Mouse (Mus musculus): ENCODE measurements at regions not wholly inside any gene's neighbourhood (a gene's known extent, or its start where the extent isn't known, plus 50 kb on each side); places are given as distances from the start of the nearest gene placed in this dataset.

DNA sequence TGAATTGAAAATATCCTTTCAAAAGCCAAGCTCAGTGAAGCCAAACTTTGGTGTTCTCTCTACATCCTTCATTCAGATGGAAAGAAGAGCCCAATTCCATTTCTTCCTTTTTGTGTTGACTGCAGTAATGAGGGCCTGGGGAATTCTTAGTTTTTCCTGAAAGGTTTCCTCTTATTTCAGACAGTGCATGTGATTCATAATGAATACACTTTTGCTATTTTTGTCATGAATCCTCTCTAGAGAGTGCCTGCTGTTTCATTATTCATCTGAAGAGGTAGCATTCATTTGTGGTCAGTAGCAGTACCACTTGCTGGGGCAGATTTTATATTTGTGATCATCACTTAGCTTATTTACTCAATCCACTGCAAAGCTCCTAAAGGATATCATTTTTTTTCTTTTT, 303.0 kb upstream of the Anxa10 start:
- no peak for DNase-seq (ENCODE audit: low read depth, low spot score)

DNA sequence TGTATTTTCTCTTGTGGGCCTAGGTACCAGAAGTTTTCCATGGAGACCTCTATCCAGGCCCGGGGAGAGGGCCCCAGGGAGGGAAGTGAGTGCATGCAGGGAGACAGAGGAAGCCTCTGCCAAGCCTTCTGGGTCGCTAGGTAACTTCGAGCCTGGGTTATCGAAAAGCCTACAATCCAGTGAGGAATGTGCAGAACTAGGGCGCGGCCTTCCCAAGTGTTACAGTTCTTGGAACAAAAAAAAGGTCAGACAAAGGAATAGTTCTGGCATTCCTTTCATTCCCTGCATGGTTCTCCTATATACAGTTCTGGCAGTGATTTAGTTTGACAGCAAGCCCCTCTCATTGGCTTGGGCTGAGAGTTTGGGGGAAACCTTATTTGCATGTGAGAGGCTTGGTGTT, 294.6 kb upstream of the Anxa10 start:
- DNase-seq (ENCODE audit: low read depth, low spot score), result peak; percentile 95
